26 mouse cellular contexts compared by ENCODE assay signal in genomic region chr17:94012386-94012785, GRCm38 (mm10).
"Had no signal": no experiment of that assay in that cellular context is flagged by ENCODE, and none has a peak within 500 bp of the region (broad histone marks: within the 10 kb centered on the region; RNA-seq: fewer than 3 reads in every experiment).

No protein-coding gene starts in this region.

- H3K4me2 ChIP-seq: heart, embryonic 11.5 days; heart, embryonic 13.5 days; heart, embryonic 15.5 days; hindbrain, embryonic 13.5 days; hindbrain, embryonic 15.5 days; kidney, embryonic 15.5 days; limb, embryonic 12.5 days; liver, embryonic 11.5 days; liver, embryonic 13.5 days had no signal

- ATAC-seq: hindbrain, postnatal 0 days; intestine, embryonic 16.5 days had no signal

- H3K36me3 ChIP-seq: heart, embryonic 13.5 days; heart, embryonic 15.5 days; hindbrain, embryonic 13.5 days; hindbrain, embryonic 15.5 days; kidney, embryonic 15.5 days; limb, embryonic 10.5 days; limb, embryonic 12.5 days; liver, embryonic 13.5 days had no signal

- DNase-seq: gastrocnemius, postnatal 14 days; gastrocnemius, postnatal 36 days; heart, adult 11 months; heart, adult 2 months; heart, postnatal 14 days; heart, postnatal 36 days; kidney, adult 11 months; kidney, adult 2 months; kidney, adult 9 months; kidney, postnatal 14 days; kidney, postnatal 36 days; liver; liver, embryonic 13.5 days had no signal

- H3K4me3 ChIP-seq: heart, adult 2 months; heart, embryonic 13.5 days; heart, embryonic 15.5 days; hindbrain, embryonic 13.5 days; hindbrain, embryonic 15.5 days; kidney, embryonic 15.5 days; layer of hippocampus, adult 2 months; left cerebral cortex, adult 2 months; limb, embryonic 10.5 days; limb, embryonic 12.5 days; liver, embryonic 13.5 days had no signal

- H3K27me3 ChIP-seq: heart, embryonic 13.5 days; heart, embryonic 15.5 days; hindbrain, embryonic 13.5 days; hindbrain, embryonic 15.5 days; kidney, embryonic 15.5 days; limb, embryonic 12.5 days; liver, embryonic 13.5 days had no signal
